Mouse (Mus musculus): ENCODE results near the gene Map2k5. TPM values are rescaled to one million over a fixed set of nuclear protein-coding genes. Genes with fewer than 3 reads are reported as not detected.

The Map2k5 gene
- polyA plus RNA-seq, 1 experiment from 2014 or later = 39.3 TPM

DNA sequence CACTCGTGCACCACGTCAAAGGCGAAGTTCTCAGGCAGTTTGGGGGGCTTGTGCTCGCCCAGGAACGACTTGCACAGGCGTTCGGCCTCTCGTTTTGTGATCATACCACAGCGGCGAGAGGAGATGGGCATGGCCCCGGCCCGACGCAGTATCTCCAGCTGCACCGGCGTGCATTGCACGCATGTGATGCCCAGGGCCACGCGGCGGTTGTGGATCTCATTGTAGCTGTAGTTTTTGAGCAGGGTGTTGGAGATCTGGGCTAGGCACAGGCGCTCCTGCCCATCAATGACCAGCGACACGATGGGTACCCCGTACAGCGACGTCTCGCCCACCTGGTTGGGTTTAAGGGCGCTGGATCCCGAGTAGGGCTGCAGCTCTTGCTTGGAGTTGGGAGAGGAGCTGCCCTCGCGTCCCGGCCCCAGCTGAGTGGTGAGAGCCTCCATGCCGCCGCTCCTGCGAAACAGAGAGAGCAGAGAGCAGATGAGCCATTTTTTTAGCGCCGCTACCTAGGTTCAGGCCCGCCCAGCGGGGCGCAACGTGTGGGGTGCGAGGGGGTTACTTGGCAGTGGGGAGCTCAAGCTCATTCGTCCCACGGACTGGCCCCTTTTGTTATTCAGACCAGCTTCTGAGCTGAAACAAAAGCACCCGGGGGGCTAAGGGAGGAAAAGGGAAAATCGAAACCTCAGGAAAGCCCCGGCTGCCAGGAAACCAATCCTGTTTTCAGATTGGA, 231.4 kb downstream of the Map2k5 start:
- Histone ChIP-seq H3K4me3 (peak overlapping the region; percentile 38), H3K36me3 (no peaks in the 10 kb centered on the region), H3K9me3 (no peaks in the 10 kb centered on the region), H3K27me3 (ENCODE audit: insufficient read depth, poor library complexity, severe bottlenecking) (peaks cover 100% of the 10 kb centered on the region), H3K4me1 (replicated peaks) (peaks cover 87% of the 10 kb centered on the region), H3K27ac (0 out of 2 replicates have a peak overlapping the region, but pooled peaks have one; percentile 51)
- WGBS = under 1% methylated on average over 46 of the region's 46 CpGs
- peak; percentile 49 for DNase-seq (ENCODE audit: low spot score)

DNA sequence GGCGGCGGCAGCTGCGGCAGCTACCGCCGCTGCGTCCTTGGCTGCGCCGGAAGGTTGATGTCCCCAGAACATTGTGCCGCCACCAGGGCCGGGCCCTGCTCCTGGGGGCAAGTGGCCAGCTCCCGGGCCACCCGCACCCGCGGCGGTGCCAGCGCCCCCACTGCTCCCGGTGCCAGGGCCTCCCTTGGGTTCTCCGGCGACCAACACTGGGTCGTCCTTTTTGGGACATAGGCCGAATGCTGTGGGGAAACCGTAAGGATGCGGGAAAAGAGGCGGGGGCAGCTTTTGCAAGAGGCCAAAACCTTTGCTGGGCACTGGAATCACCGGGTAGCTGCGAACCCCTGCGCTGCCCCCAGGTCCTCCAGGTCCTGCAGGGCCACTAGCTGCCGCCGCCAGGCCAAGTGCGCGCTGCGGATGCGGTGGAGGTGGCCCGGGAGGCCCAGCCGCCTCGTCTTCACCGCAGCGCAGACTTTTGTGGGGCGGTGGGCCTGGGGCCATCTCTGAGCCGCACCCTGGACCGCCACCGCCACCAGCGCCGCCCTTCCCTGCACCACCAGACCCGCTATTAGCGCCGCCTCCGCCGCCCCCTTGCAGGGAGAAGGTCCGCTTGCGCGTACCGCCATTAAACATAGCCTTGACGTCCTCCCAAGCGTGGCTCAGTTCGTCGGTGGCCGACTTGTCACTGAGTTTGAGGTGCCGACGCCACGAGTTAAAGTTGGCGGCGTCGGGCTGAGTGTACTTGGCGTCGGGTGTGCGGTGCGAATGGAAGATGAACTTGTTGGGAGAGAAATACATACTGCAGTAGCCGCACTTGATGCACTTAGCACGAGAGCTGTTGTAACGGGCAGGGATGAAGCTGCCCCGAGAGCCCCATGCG, 232.2 kb downstream of the Map2k5 start:
- H3K27me3 ChIP-seq (ENCODE audit: insufficient read depth, poor library complexity, severe bottlenecking) = peaks cover 100% of the 10 kb centered on the region
- peak overlapping the region; percentile 30; the same call in 1 of the 2 replicates for H3K27ac ChIP-seq
- H3K9me3 ChIP-seq = no peaks in the 10 kb centered on the region
- H3K4me3 ChIP-seq = peak overlapping the region; percentile 38
- DNase-seq (ENCODE audit: low spot score) = peak; percentile 64
- WGBS = under 1% methylated on average over 73 of the region's 73 CpGs
- H3K36me3 ChIP-seq = no peaks in the 10 kb centered on the region
- peaks cover 79% of the 10 kb centered on the region for H3K4me1 ChIP-seq (replicated peaks)

DNA sequence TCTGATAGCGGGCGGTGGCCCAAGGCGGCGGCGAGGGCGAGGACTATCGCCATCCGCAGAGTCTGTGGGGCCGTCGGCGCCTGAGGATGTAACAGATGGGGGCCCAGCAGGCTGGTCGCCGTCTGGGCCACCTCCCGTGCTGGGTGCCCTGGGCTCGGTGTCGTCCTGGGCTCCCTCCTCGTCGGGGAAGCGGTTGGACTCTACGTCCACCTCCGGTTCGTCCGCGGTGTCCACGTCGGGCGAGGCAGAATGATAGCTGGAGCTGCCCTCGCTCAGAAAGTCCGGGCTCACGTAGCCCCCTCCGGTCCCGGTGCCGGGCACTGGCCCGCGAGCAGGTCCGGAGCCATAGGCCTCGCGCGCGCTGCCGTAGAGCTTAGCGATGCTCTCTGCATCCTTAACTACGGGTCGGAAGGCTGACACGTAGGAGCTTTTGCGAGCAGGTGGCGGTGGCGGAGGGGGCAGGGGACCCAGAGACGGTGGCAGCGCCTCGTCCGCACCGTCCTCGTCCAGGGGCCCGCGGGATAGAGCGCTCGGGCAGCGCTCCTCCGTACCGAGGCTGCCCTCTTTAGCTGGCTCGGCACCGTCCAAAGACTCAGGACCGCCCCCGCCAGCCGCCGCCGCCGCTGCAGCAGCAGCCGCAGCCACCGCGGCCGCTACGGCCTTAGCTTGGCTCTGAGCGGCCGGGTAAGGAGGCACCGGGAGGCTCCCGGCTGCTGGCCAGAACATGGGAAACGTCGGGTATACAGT, 233.0 kb downstream of the Map2k5 start:
- DNase-seq (ENCODE audit: low spot score) = peak; percentile 58
- Histone ChIP-seq H3K27me3 (ENCODE audit: insufficient read depth, poor library complexity, severe bottlenecking) (peaks cover 100% of the 10 kb centered on the region), H3K4me1 (replicated peaks) (peaks cover 76% of the 10 kb centered on the region), H3K27ac (peak overlapping the region; percentile 17; the same call in 1 of the 2 replicates), H3K9me3 (no peaks in the 10 kb centered on the region), H3K4me3 (peak overlapping the region; percentile 38), H3K36me3 (no peaks in the 10 kb centered on the region)
- WGBS = under 1% methylated on average over 80 of the region's 80 CpGs

DNA sequence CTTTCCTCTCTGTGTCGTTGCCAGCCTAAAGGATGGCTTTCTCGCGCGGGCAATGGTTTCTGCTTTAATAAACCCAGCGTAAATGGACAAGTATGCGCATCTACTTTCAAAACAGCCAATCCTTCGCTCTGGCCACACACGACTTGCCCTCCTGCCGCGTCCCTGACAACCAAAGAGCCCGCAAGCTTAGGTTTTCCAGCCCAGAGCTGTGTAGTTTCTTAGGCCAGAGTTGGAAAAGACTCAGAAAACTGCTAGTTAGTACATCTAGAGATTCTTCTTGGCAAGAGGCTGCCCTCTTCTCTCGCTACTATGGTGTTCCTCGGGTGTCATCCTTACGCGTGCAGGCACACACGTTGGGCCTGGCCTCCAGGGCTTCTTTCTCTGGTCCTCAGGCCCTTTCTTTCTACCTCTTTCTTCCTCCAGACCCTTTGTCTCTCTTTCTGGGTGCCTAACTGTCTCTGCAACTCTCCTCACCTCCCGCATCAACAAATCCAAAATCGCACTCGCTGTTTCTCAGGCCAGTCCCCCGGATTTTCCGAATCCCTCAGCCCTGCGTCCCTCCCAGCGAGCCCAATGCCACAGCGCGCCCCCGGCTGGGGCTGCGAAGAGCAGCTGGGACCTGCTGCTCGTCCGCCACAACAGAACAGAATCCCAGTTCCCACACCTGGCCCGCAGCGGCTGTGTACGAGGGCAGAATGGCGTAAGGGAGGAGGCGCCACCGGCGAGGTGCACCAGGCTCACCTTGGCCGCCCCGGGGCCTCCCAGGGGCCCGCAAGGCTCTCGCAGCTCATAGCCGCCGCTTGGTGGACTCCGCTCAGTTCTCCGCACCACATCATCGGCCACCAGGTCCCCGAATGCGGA, 233.8 kb downstream of the Map2k5 start:
- peak; percentile 50 for DNase-seq (ENCODE audit: low spot score)
- H3K4me3 ChIP-seq = peak overlapping the region; percentile 38
- under 1% methylated on average over 47 of the region's 47 CpGs for WGBS
- H3K36me3 ChIP-seq = no peaks in the 10 kb centered on the region
- peaks cover 69% of the 10 kb centered on the region for H3K4me1 ChIP-seq (replicated peaks)
- peak overlapping the region; percentile 17; the same call in 1 of the 2 replicates for H3K27ac ChIP-seq
- H3K27me3 ChIP-seq (ENCODE audit: insufficient read depth, poor library complexity, severe bottlenecking) = peaks cover 100% of the 10 kb centered on the region
- H3K9me3 ChIP-seq = no peaks in the 10 kb centered on the region

DNA sequence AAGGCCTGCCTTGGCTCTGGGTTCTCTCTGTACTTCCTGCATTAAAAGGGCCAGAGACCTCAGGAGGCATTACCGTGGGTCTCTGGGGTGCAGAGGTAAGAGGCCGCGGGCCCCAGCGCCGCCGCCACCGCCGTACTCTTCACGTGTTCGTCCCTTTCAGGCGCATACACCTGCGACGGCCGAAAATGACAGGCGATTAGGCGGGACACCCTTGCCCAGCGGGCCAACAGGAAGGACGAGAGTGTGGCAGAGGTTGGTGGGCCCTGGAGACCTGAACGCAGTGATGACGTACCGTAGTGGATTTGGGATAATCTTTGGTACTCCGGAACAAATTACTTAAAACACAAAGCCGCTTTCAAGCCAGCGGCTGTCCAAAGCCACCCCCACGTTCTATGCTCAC, 234.5 kb downstream of the Map2k5 start:
- under 1% methylated on average over 25 of the region's 25 CpGs for WGBS
- peaks cover 100% of the 10 kb centered on the region for H3K27me3 ChIP-seq (ENCODE audit: insufficient read depth, poor library complexity, severe bottlenecking)
- no peaks in the 10 kb centered on the region for H3K9me3 ChIP-seq
- no peak for DNase-seq (ENCODE audit: low spot score)
- peak overlapping the region; percentile 38 for H3K4me3 ChIP-seq
- H3K36me3 ChIP-seq = no peaks in the 10 kb centered on the region
- H3K27ac ChIP-seq = no peak overlapping the region
- H3K4me1 ChIP-seq (replicated peaks) = peaks cover 69% of the 10 kb centered on the region

DNA sequence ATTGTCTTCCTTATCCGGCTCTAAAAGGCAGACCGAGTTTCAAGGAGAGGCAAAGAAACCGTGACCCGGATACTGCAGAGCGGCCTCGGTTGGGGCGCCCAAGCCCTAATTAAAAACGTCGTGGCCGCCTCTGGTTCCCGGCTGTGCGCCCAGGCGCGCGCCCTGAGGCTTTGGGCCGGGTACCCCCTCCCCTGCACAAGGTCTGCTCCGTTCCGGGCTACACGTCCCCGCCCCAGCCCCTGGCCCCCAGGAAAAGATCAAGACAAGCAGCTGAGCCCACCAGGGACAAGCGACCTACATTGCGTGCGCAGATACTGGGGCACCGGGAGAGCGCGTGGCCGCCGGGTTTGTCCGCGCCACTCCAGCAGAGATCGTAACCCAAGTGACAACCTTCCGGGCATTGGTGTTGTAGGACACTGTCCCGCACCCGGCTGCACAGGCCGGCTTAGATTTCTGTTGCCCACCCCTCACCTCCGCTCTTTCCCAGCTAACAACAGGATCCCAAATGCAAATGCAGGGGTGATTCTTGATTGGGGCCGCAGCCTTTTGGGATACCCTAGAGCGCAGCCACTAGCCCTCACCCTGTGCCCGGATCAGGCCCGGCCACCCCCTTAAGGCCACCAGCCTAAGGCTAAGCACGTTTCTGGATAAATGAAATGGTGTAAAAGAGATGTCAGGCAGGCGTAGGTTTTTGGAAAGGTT, 235.2 kb downstream of the Map2k5 start:
- H3K4me1 ChIP-seq (replicated peaks) = peaks cover 72% of the 10 kb centered on the region
- no peak overlapping the region for H3K27ac ChIP-seq
- DNase-seq (ENCODE audit: low spot score) = peak; percentile 42
- peaks cover 100% of the 10 kb centered on the region for H3K27me3 ChIP-seq (ENCODE audit: insufficient read depth, poor library complexity, severe bottlenecking)
- H3K36me3 ChIP-seq = no peaks in the 10 kb centered on the region
- H3K4me3 ChIP-seq = peak overlapping the region; percentile 34
- under 1% methylated on average over 42 of the region's 42 CpGs for WGBS
- H3K9me3 ChIP-seq = no peaks in the 10 kb centered on the region

DNA sequence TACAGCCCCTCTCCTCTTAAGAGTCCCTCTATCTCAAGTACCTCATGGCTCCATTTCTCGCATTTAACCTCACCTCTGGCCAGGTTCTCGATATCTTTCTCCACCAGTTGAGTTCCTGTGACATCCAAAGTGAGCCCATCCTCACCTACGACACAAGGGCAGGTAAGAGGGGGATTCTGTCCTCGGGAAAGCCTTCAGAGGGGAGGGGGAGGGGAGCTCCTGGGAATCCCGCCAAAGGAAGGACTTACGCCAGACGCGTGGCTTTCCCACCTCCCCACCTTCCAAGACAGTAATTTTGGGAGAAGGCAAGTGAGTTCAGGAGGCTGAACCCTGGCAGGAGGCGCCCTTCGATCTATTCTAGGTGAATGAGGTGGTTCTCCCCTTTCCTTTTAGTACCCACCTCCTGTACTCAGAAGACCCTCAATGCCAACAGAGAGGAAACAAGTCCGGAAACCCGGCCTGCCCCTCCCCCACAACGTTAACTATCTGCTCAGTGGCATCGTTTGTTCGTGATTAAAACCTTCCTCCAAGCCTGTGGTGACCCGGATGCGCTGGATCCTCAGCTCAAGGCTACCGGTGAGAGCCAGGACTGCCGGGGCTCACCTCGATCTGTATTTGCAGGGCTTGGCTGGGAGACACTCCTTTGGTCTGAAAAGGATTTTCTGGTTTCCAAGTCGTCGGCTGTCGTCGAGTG, 235.9 kb downstream of the Map2k5 start:
- Histone ChIP-seq H3K27ac (no peak overlapping the region), H3K9me3 (no peaks in the 10 kb centered on the region), H3K4me3 (peak overlapping the region; percentile 34), H3K4me1 (replicated peaks) (peaks cover 72% of the 10 kb centered on the region), H3K36me3 (no peaks in the 10 kb centered on the region), H3K27me3 (ENCODE audit: insufficient read depth, poor library complexity, severe bottlenecking) (peaks cover 100% of the 10 kb centered on the region)
- WGBS = 2% methylated on average over 24 of the region's 24 CpGs
- DNase-seq (ENCODE audit: low spot score) = no peak

DNA sequence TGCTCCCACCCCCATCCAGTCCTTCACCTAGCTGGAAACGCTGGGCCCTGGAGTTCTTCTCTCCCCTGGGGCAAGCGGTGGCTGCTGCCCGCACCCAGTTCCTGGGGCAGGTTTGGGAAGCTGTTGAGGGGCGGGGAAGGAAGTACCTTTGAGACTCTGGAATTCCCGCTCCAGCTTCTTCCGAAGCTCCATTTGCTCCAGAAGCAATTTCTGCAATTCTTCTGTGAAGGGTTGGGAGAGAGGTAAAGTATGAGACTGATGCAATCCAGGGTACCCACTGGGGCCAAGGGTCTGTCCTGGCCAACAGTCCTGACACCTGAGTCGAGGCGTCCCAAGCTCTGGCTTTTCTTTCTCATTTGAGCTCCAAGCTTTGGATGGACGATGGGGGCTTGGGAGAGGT, 237.5 kb downstream of the Map2k5 start:
- Histone ChIP-seq H3K36me3 (no peaks in the 10 kb centered on the region), H3K4me1 (replicated peaks) (peaks cover 66% of the 10 kb centered on the region)
- peak; percentile 29 for DNase-seq (ENCODE audit: low spot score)

DNA sequence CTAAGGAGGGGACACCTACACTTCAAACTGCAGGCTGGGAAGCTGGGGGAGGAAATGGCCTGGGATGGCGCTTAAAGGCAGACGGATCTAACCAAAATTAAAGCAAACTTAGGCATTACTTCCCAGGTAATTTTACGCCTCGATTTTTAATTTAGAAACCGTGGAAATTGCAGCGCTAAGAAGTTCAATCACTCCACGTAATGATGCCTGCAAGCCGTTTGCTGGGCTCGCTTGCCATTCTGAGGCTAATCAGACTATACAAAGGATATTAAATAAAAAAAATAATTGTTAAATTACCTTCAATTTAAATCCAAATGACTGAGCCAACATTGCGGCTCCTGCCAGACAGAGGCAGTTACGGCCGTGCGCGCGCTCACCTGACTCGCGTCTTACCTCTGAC, 238.0 kb downstream of the Map2k5 start:
- Histone ChIP-seq H3K4me3 (no peak overlapping the region), H3K27me3 (ENCODE audit: insufficient read depth, poor library complexity, severe bottlenecking) (peaks cover 100% of the 10 kb centered on the region), H3K9me3 (no peaks in the 10 kb centered on the region), H3K36me3 (no peaks in the 10 kb centered on the region), H3K4me1 (replicated peaks) (peaks cover 66% of the 10 kb centered on the region), H3K27ac (no peak overlapping the region)
- DNase-seq (ENCODE audit: low spot score) = no peak
- 2% methylated on average over 17 of the region's 17 CpGs for WGBS

More for the DNA sequence above, 237.5 kb downstream of the Map2k5 start:
- no peak overlapping the region for H3K27ac ChIP-seq
- no peak overlapping the region for H3K4me3 ChIP-seq
- peaks cover 100% of the 10 kb centered on the region for H3K27me3 ChIP-seq (ENCODE audit: insufficient read depth, poor library complexity, severe bottlenecking)
- 3% methylated on average over 9 of the region's 9 CpGs for WGBS
- H3K9me3 ChIP-seq = no peaks in the 10 kb centered on the region

DNA sequence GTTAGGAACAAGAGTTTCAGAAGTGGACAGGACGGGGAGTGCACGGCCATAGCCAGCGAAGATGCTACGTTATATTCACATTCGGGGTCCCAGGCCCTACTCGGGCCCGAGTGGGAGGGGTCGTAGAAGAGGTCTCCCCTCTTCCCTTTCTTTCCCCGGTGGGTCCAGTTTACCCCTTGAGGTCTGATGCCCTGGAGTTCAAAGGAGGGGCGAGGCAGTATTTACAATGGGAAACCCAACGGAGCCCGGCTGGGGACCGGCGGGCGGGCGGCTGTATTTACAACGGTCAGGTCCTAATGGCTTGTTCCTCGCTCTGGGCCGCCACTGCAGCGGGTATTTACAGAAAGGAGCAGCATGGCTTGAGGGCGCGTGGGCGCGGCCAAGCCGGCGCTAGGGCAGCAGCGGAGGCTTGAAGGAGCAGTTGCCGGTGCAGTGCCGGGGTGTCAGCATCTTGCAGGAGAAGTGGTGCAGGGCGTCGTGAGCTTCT, 239.2 kb downstream of the Map2k5 start:
- Histone ChIP-seq H3K4me3 (peak overlapping the region; percentile 43), H3K36me3 (no peaks in the 10 kb centered on the region), H3K27ac (no peak overlapping the region), H3K27me3 (ENCODE audit: insufficient read depth, poor library complexity, severe bottlenecking) (peaks cover 100% of the 10 kb centered on the region), H3K9me3 (no peaks in the 10 kb centered on the region), H3K4me1 (replicated peaks) (peaks cover 65% of the 10 kb centered on the region)
- WGBS = under 1% methylated on average over 31 of the region's 31 CpGs
- peak; percentile 62 for DNase-seq (ENCODE audit: low spot score)

DNA sequence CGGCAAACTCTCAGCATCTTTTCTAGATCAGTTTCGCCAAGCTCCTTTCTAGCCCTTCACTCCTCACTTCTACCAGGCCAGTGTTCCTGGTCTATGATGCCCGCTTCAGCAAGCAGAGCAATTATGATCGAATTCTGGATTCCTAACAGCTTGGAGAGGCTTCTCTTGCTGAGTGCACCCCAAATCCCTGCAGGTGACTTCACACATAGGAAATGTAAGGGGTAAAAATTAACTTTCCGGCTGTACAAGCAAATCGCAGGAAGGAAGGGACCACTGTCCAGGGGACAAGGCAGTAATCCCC, 240.1 kb downstream of the Map2k5 start:
- Histone ChIP-seq H3K4me3 (no peak overlapping the region; the same call in 1 of the 2 replicates), H3K9me3 (no peaks in the 10 kb centered on the region), H3K27ac (no peak overlapping the region), H3K27me3 (ENCODE audit: insufficient read depth, poor library complexity, severe bottlenecking) (peaks cover 93% of the 10 kb centered on the region), H3K36me3 (no peaks in the 10 kb centered on the region), H3K4me1 (replicated peaks) (peaks cover 61% of the 10 kb centered on the region)
- under 1% methylated on average over 6 of the region's 6 CpGs for WGBS
- peak; percentile 41 for DNase-seq (ENCODE audit: low spot score)

Data from hindbrain, embryonic 10.5 days (tissue).